In the genomic region with DNA sequence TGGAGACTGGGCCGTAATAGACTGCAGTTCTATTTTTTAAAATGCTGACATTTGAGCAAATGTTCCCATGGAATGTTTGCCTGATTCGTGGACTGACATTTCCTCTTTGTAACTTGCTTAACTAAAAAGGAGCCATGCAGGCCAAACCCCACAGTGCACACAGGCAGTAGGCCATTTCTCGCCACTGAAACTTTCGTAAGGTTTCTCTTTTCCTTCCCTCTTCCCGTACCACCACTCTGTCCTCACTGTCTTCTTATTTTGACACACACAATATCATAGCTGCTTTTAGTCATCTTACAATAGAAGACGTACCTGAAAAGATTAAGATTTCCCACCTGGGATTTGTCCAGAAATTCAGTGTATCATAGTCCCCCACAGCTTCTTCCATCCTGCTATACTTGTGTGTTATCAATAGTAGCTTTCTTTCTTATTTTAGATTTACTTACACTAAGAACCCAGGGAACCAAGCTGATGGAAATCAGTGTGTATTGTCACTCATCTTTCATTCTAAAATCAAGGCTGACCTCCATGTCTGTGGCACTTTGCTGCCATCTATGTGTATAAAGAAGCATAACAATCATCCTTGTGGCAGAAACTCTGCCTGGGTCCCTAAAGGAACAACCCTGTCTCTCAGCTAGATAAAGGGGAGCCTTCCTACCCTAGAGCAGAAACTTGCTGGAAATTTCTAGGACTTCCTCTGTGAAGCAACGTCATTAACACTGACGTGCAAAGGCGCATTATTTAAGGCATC, we compare ENCODE assay signal across 9 mouse cellular contexts.
A peak's percentile ranks its signal among the peaks of the same experiment; 100 is the strongest.
DNase-seq lines count a peak whose midpoint lies in the region; ATAC-seq lines count a peak whose summit lies in the region.
"Had no signal": no experiment of that assay in that cellular context is flagged by ENCODE, and none has a peak within 500 bp of the region (broad histone marks: within the 10 kb centered on the region; RNA-seq: fewer than 3 reads in every experiment).

No protein-coding gene starts in this region.

- WGBS in forebrain, embryonic 16.5 days, result 51% methylated on average over 9 of the region's 9 CpGs

- peak; percentile 17 to 78 for DNase-seq in adrenal gland, adult (ENCODE audit: inconsistent age in 2 of 2, low spot score in 1 of 2)
- no peak for DNase-seq in adrenal gland, adult 18-20 months (ENCODE audit: low spot score in 2 of 2)
- peak; percentile 13 for DNase-seq in 3134 (ENCODE audit: extremely low read depth, insufficient read length, low spot score)
- peak; percentile 18 to 26 for DNase-seq in cerebellum, adult 18-20 months
- peak; percentile 57 for DNase-seq in kidney, adult 9 months
- peak; percentile 73 for DNase-seq in mesoderm, embryonic 11.5 days (ENCODE audit: low read depth, low spot score)
- DNase-seq in yolk sac, embryonic 10.5 days (ENCODE audit: low spot score), result peak; percentile 11

- H3K4me2 ChIP-seq in forebrain, embryonic 16.5 days (ENCODE audit: low read length), result no peak overlapping the region
- H3K4me2 ChIP-seq: heart, embryonic 15.5 days had no signal

- no peak overlapping the region for H3K9ac ChIP-seq in forebrain, embryonic 16.5 days (replicated peaks; ENCODE audit: low read depth, low read length)
- H3K9ac ChIP-seq: heart, embryonic 15.5 days had no signal

- H3K4me3 ChIP-seq in forebrain, embryonic 16.5 days (replicated peaks; ENCODE audit: low read length), result no peak overlapping the region
- H3K4me3 ChIP-seq: heart, embryonic 15.5 days had no signal

- no peaks in the 10 kb centered on the region for H3K27me3 ChIP-seq in forebrain, embryonic 16.5 days (replicated peaks; ENCODE audit: control insufficient read depth, insufficient read depth, low read length)
- H3K27me3 ChIP-seq: heart, embryonic 15.5 days had no signal

- H3K27ac ChIP-seq in forebrain, embryonic 16.5 days (ENCODE audit: low read length), result no peak overlapping the region
- H3K27ac ChIP-seq: heart, embryonic 15.5 days had no signal

- H3K4me1 ChIP-seq in forebrain, embryonic 16.5 days (replicated peaks; ENCODE audit: control insufficient read depth, insufficient read depth, low read length), result no peaks in the 10 kb centered on the region
- H3K4me1 ChIP-seq: heart, embryonic 15.5 days had no signal

- no peaks in the 10 kb centered on the region for H3K36me3 ChIP-seq in forebrain, embryonic 16.5 days (ENCODE audit: control insufficient read depth, insufficient read depth)
- H3K36me3 ChIP-seq: heart, embryonic 15.5 days had no signal

- H3K9me3 ChIP-seq in forebrain, embryonic 16.5 days (ENCODE audit: control insufficient read depth, low read length), result no peaks in the 10 kb centered on the region
- H3K9me3 ChIP-seq: heart, embryonic 15.5 days had no signal

- ATAC-seq in forebrain, embryonic 16.5 days, result peak; percentile 73

Comparison
In these comparisons a context has a peak if more than half of its experiments do, and no peak if none do; other contexts are left out.
1. DNase-seq: peak in adrenal gland, adult (2 of 2), 3134 (single experiment), cerebellum, adult 18-20 months (2 of 2), kidney, adult 9 months (single experiment), mesoderm, embryonic 11.5 days (single experiment) and yolk sac, embryonic 10.5 days (single experiment); none in adrenal gland, adult 18-20 months (0 of 2).